Mouse (Mus musculus) megakaryocyte-erythroid progenitor cell, adult 5-6 weeks (primary cell): ENCODE results near the gene Ooep. TPM values are rescaled to one million over a fixed set of nuclear protein-coding genes. Genes with fewer than 3 reads are reported as not detected.
"Not testable (repeated sequence)": the region's sequence is repeated elsewhere in the genome, so short reads cannot be mapped to it uniquely, and the experiment has no call there.

Experiments used
- ATAC-seq: replicated peaks from 2 replicates; pipeline ENCODE4 v1.8.0; 2016; ENCODE audit warnings: mild to moderate bottlenecking, inconsistent platforms; ENCODE audit not compliant: severe bottlenecking, poor library complexity, low FRiP score, low TSS enrichment
- total RNA-seq, 2 experiments: library from RNA; stranded (forward) in 1 of 2; stranded (reverse) in 1 of 2; fragments of 200-1000, 215-1000 nt in 1 of 2; fragments of >200 nt in 1 of 2; fragmentation: Nextera tagmentation in 1 of 2; gene quantifications; 2 replicates each; pipeline ENCODE4 v1.2.3; 2014 to 2017

Gene Ooep
- total RNA-seq, 2 experiments from 2014 or later, result not detected

- not testable (repeated sequence) for ATAC-seq
Measured at GRCm38 (mm10) chr9:78342494-78342893, 36.0 kb downstream of the Ooep start.

DNA sequence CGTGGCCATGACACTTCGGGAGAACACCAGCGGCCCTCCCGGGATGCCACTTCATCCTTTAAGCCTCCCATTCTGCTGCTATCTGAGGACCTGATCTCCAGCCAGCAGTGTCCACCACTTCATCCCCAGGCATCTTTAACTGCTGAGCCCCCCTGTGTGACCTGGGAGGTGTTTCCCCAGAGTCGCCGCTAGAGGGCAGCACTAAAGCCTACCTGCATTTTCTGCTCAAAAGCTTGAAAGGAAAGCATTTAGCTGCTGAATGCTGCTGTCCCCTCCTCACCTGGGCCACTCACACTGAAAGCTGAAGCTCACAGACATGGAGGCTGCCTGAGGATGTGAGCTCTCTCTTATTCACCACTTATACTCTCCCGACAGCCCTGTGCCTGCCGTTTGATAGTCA is 38.2 kb downstream of the Ooep start:
- ATAC-seq, result peak; percentile 67

GRCm38 (mm10) chr9:78337050-78337449 is 41.5 kb downstream of the Ooep start:
- not testable (repeated sequence) for ATAC-seq

- ATAC-seq, result not testable (repeated sequence)
Measured at GRCm38 (mm10) chr9:78327289-78327688, 51.2 kb downstream of the Ooep start, which contains the start of gene Omt2b. Gene Omt2b (plus strand): TSS chr9:78327589.

Other genes starting within 250 kb of the Ooep start
- gene Gsta4, start 196.0 kb downstream of the Ooep start, total RNA-seq (2014; fragmentation: Nextera tagmentation), result 6.5 and 8.4 TPM in 2 replicates
- gene Gsta4, start 196.0 kb downstream of the Ooep start, total RNA-seq (2017), result 11.5 and 13.0 TPM in 2 replicates
- not detected in 2 replicates for gene Gsta1, start 148.1 kb downstream of the Ooep start, total RNA-seq (2014; fragmentation: Nextera tagmentation)
- not detected in 2 replicates for gene Gsta1, start 148.1 kb downstream of the Ooep start, total RNA-seq (2017)
- gene Gm3776, start 121.6 kb downstream of the Ooep start, total RNA-seq (2014; fragmentation: Nextera tagmentation), result not detected in 2 replicates
- not detected in 2 replicates for gene Gm3776, start 121.6 kb downstream of the Ooep start, total RNA-seq (2017)
- not detected in 2 replicates for gene Gm10639, start 88.8 kb downstream of the Ooep start, total RNA-seq (2014; fragmentation: Nextera tagmentation)
- not detected in 2 replicates for gene Gm10639, start 88.8 kb downstream of the Ooep start, total RNA-seq (2017)
- not detected in 2 replicates for gene Omt2a, start 63.9 kb downstream of the Ooep start, total RNA-seq (2014; fragmentation: Nextera tagmentation)
- not detected in 2 replicates for gene Omt2a, start 63.9 kb downstream of the Ooep start, total RNA-seq (2017)
- gene Omt2b, start 51.1 kb downstream of the Ooep start, total RNA-seq (2014; fragmentation: Nextera tagmentation), result not detected in 2 replicates
- not detected in 2 replicates for gene Omt2b, start 51.1 kb downstream of the Ooep start, total RNA-seq (2017)
- gene Gsta2, start 22.9 kb downstream of the Ooep start, total RNA-seq (2014; fragmentation: Nextera tagmentation), result not detected in 2 replicates
- gene Gsta2, start 22.9 kb downstream of the Ooep start, total RNA-seq (2017), result not detected in 2 replicates
- not detected in 2 replicates for gene Dppa5a, start 10.5 kb downstream of the Ooep start, total RNA-seq (2014; fragmentation: Nextera tagmentation)
- not detected in 2 replicates for gene Dppa5a, start 10.5 kb downstream of the Ooep start, total RNA-seq (2017)
- gene Ddx43, start 17.1 kb upstream of the Ooep start, total RNA-seq (2014; fragmentation: Nextera tagmentation), result not detected in 2 replicates
- not detected in 2 replicates for gene Ddx43, start 17.1 kb upstream of the Ooep start, total RNA-seq (2017)
- gene Cgas, start 64.5 kb upstream of the Ooep start, total RNA-seq (2014; fragmentation: Nextera tagmentation), result 7.4 and 7.5 TPM in 2 replicates
- 6.9 and 8.9 TPM in 2 replicates for gene Cgas, start 64.5 kb upstream of the Ooep start, total RNA-seq (2017)
- gene Mto1, start 69.5 kb upstream of the Ooep start, total RNA-seq (2014; fragmentation: Nextera tagmentation), result 30.2 and 38.8 TPM in 2 replicates
- 45.1 and 55.7 TPM in 2 replicates for gene Mto1, start 69.5 kb upstream of the Ooep start, total RNA-seq (2017)
- not detected in 2 replicates for gene Gm17324, start 70.1 kb upstream of the Ooep start, total RNA-seq (2014; fragmentation: Nextera tagmentation)
- gene Gm17324, start 70.1 kb upstream of the Ooep start, total RNA-seq (2017), result 0.65 TPM in 1 of 2 replicates, not detected in the other
- gene Eef1a1, start 110.4 kb upstream of the Ooep start, total RNA-seq (2014; fragmentation: Nextera tagmentation), result 11,779 and 12,959 TPM in 2 replicates
- 14,853 and 18,691 TPM in 2 replicates for gene Eef1a1, start 110.4 kb upstream of the Ooep start, total RNA-seq (2017)
- 4.8 and 6.4 TPM in 2 replicates for gene Slc17a5, start 209.3 kb upstream of the Ooep start, total RNA-seq (2014; fragmentation: Nextera tagmentation)
- 0.94 and 6.0 TPM in 2 replicates for gene Slc17a5, start 209.3 kb upstream of the Ooep start, total RNA-seq (2017)
- gene Cd109, start 236.8 kb upstream of the Ooep start, total RNA-seq (2014; fragmentation: Nextera tagmentation), result not detected in 2 replicates
- not detected in 2 replicates for gene Cd109, start 236.8 kb upstream of the Ooep start, total RNA-seq (2017)